In genomic region chr13:95639336-95640116, GRCm38 (mm10) we compare ENCODE assay signal across 9 mouse cellular contexts. TPM values are rescaled to one million over a fixed set of nuclear protein-coding genes. Genes with fewer than 3 reads are reported as not detected.
DNase-seq lines count a peak whose midpoint lies in the region; ATAC-seq lines count a peak whose summit lies in the region.
"Had no signal": no experiment of that assay in that cellular context is flagged by ENCODE, and none has a peak within 500 bp of the region (broad histone marks: within the 10 kb centered on the region; RNA-seq: fewer than 3 reads in every experiment).

No protein-coding gene starts in this region.

- peaks cover 3% of the 10 kb centered on the region for H3K4me1 ChIP-seq in embryonic facial prominence, embryonic 11.5 days (ENCODE audit: control insufficient read depth, insufficient read depth, low read length)
- peaks cover 18% of the 10 kb centered on the region for H3K4me1 ChIP-seq in intestine, embryonic 16.5 days (ENCODE audit: control insufficient read depth, insufficient read depth, low read length)

- H3K27me3 ChIP-seq in embryonic facial prominence, embryonic 11.5 days (ENCODE audit: control insufficient read depth, insufficient read depth, low read length): no peaks in the 10 kb centered on the region
- no peaks in the 10 kb centered on the region for H3K27me3 ChIP-seq in intestine, embryonic 16.5 days (replicated peaks; ENCODE audit: control insufficient read depth, insufficient read depth, low read length)

- intact Hi-C loops in heart, postnatal 36 days (cut with DNase I): no loop called here

- no peak overlapping the region for H3K9ac ChIP-seq in embryonic facial prominence, embryonic 11.5 days (replicated peaks; ENCODE audit: low read length)
- no peak overlapping the region for H3K9ac ChIP-seq in intestine, embryonic 16.5 days (ENCODE audit: low read depth, low read length)

- no peaks in the 10 kb centered on the region for H3K36me3 ChIP-seq in embryonic facial prominence, embryonic 11.5 days (replicated peaks; ENCODE audit: control insufficient read depth, insufficient read depth, low read depth, low read length)
- H3K36me3 ChIP-seq in intestine, embryonic 16.5 days (ENCODE audit: control insufficient read depth, insufficient read depth, low read length): no peaks in the 10 kb centered on the region

- H3K4me3 ChIP-seq in embryonic facial prominence, embryonic 11.5 days (ENCODE audit: low read depth, low read length): no peak overlapping the region
- no peak overlapping the region for H3K4me3 ChIP-seq in intestine, embryonic 16.5 days (ENCODE audit: low read length)
- H3K4me3 ChIP-seq: erythroblast, embryonic 14.5 days had no signal

- WGBS in embryonic facial prominence, embryonic 11.5 days: 54% methylated on average over 15 of the region's 15 CpGs
- 58% methylated on average over 15 of the region's 15 CpGs for WGBS in intestine, embryonic 16.5 days

- no peak overlapping the region; the same call in 1 of the 2 replicates for H3K27ac ChIP-seq in embryonic facial prominence, embryonic 11.5 days (replicated peaks; ENCODE audit: low read depth, low read length)
- peak overlapping the region; percentile 45 for H3K27ac ChIP-seq in intestine, embryonic 16.5 days (ENCODE audit: low read length)

- no peak overlapping the region for H3K4me2 ChIP-seq in embryonic facial prominence, embryonic 11.5 days (ENCODE audit: low read depth, low read length)
- no peak overlapping the region for H3K4me2 ChIP-seq in intestine, embryonic 16.5 days (ENCODE audit: low read depth, low read length)

- ATAC-seq in embryonic facial prominence, embryonic 11.5 days (replicated peaks; ENCODE audit: insufficient number of reproducible peaks, low FRiP score, low TSS enrichment, low read depth): no peak
- ATAC-seq in intestine, embryonic 16.5 days: no peak
- ATAC-seq in megakaryocyte progenitor cell, adult 5-6 weeks (replicated peaks; ENCODE audit: poor library complexity): peak; percentile 60

- H3K9me3 ChIP-seq in embryonic facial prominence, embryonic 11.5 days (replicated peaks; ENCODE audit: control insufficient read depth, low read length): no peaks in the 10 kb centered on the region
- H3K9me3 ChIP-seq in intestine, embryonic 16.5 days (ENCODE audit: control insufficient read depth, low read length): no peaks in the 10 kb centered on the region

- DNase-seq in heart, adult 11 months: peak; percentile 92
- DNase-seq in heart, postnatal 36 days: no peak
- peak; percentile 43 for DNase-seq in embryonic facial prominence, embryonic 11.5 days (ENCODE audit: low spot score)
- DNase-seq in ovary, postnatal 36 days (ENCODE audit: low spot score): no peak
- no peak for DNase-seq in gastrocnemius, adult 18-20 months (ENCODE audit: low spot score)
- no peak for DNase-seq in spleen, postnatal 36 days (ENCODE audit: low spot score in 2 of 2)

RNA-seq across cellular contexts. Expression of gene F2r, which starts 21.2 kb away (rescaled TPM):
- 10 to 100 TPM; 20.0 to 25.3 TPM for total RNA-seq in heart, postnatal 36 days (2021)
- 133 and 144 TPM in 2 replicates for polyA plus RNA-seq in embryonic facial prominence, embryonic 11.5 days (2014; fragmentation: Nextera tagmentation; extraction: Ambion mirVana)
- polyA plus RNA-seq in intestine, embryonic 16.5 days (2015; fragmentation: Nextera tagmentation; extraction: Ambion mirVana): 41.0 and 41.7 TPM in 2 replicates
- 3.8 and 9.6 TPM in 2 replicates for total RNA-seq in megakaryocyte progenitor cell, adult 5-6 weeks (2015)
- total RNA-seq in megakaryocyte progenitor cell, adult 5-6 weeks (2017): 2.5 and 6.2 TPM in 2 replicates
- total RNA-seq in gastrocnemius, adult 18-20 months (2021): 10 to 100 TPM in 1 of 2 experiments, 1 to 10 TPM in 1; 5.6 to 13.9 TPM

RNA-seq across cellular contexts. Expression of gene F2rl2, which starts 57.1 kb away (rescaled TPM):
- total RNA-seq in heart, postnatal 36 days (2021): under 1 TPM in 1 of 2 experiments, not detected in 1; 0.11 TPM
- 3.0 and 3.2 TPM in 2 replicates for polyA plus RNA-seq in embryonic facial prominence, embryonic 11.5 days (2014; fragmentation: Nextera tagmentation; extraction: Ambion mirVana)
- polyA plus RNA-seq in intestine, embryonic 16.5 days (2015; fragmentation: Nextera tagmentation; extraction: Ambion mirVana): 0.21 and 0.38 TPM in 2 replicates
- 0.73 and 1.0 TPM in 2 replicates for total RNA-seq in megakaryocyte progenitor cell, adult 5-6 weeks (2015)
- 0.07 TPM in 1 of 2 replicates, not detected in the other for total RNA-seq in megakaryocyte progenitor cell, adult 5-6 weeks (2017)
- not detected for total RNA-seq in gastrocnemius, adult 18-20 months (2021)
- polyA plus RNA-seq: erythroblast, embryonic 14.5 days had no signal

Comparison
In these comparisons a context has a peak if more than half of its experiments do, and no peak if none do; other contexts are left out.
1. DNase-seq: peak in heart, adult 11 months (single experiment) and embryonic facial prominence, embryonic 11.5 days (single experiment); none in heart, postnatal 36 days (0 of 2), ovary, postnatal 36 days (single experiment), gastrocnemius, adult 18-20 months (single experiment) and spleen, postnatal 36 days (0 of 2).